Mouse (Mus musculus): ENCODE measurements around the gene Ccdc137. TPM values are rescaled to one million over a fixed set of nuclear protein-coding genes. Genes with fewer than 3 reads are reported as not detected.

Gene Ccdc137
- polyA plus RNA-seq, 1 experiment from 2014 or later: 11.7 TPM

DNA sequence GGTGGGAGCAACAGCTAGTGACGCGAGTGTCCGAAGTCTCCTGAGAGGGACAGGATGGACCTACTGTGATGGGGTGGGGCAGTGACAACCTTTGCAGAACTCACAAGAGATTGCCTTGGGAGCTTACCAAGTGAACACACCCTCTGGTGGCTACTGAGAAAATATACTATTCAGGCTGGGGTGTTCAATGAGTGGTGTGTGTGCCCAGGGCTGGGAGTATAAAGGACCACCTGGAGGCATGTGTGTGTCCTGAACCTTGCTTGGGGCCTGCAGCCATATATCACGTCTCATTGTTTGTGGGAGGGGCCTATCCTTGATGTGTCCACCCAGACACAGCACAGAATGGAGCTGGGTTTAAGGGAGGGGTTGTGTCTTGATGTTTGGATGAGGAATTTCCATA is 30.6 kb downstream of the Ccdc137 start:
- TF ChIP-seq CTCF (IDR thresholded peaks at IDR 0.05; ENCODE audit: low read depth): no peak
- no peak for TF ChIP-seq EP300 (IDR thresholded peaks at IDR 0.05; ENCODE audit: low read depth)
- H3K4me2 ChIP-seq (ENCODE audit: low read depth, low read length): no peak overlapping the region
- no peak overlapping the region for H3K9ac ChIP-seq (replicated peaks)
- ATAC-seq (no peak), DNase-seq (no peak)
- peaks cover 15% of the 10 kb centered on the region for H3K36me3 ChIP-seq (replicated peaks; ENCODE audit: insufficient read depth, low read length)
- 69% methylated on average over 4 of the region's 4 CpGs for WGBS (ENCODE audit: insufficient replicate concordance)
- H3K4me3 ChIP-seq (ENCODE audit: low read depth, low read length): no peak overlapping the region
- peaks cover 38% of the 10 kb centered on the region for H3K4me1 ChIP-seq (ENCODE audit: insufficient read depth)
- no peak overlapping the region for H3K27ac ChIP-seq (ENCODE audit: low read depth)
- no peaks in the 10 kb centered on the region for H3K27me3 ChIP-seq (ENCODE audit: insufficient read depth, low read length)
- no peaks in the 10 kb centered on the region for H3K9me3 ChIP-seq (ENCODE audit: low read length)

DNA sequence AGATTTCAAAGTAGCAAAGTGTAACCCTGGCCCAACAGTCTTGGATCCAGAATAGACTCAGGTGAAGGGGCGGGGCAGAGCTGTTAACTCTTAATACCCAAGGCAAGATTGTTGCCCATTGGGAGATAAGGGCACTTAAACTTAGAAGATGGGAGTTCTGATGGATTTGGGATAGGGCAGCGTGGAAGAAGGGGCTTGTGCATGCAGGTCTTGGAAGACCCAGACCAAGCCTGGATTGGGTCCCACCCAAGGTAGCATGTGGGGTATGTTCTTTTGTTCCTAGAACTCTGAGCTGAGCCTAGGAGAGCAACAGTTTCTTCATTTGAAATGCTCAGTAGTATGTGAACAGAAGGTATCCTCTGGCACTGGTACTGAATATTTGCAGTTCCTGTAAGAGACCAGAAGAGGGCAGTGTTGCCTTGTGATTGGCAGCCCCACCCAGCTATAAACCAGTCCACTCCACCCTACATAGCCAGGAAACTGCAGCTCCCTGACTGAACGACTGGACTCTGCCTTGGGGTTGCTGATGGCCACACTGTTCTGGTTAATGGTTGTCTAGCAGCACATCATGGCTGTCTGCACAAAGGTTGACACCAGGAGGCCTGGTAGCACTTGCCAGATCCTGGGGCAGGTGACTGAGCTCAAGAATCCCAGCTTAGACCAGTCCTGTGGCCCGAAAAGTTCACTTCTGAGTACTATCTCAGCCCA is 31.3 kb downstream of the Ccdc137 start:
- no peaks in the 10 kb centered on the region for H3K27me3 ChIP-seq (ENCODE audit: insufficient read depth, low read length)
- DNase-seq (peak; percentile 78), ATAC-seq (peak; percentile 76)
- WGBS (ENCODE audit: insufficient replicate concordance): 48% methylated on average over 4 of the region's 4 CpGs
- no peak overlapping the region for H3K9ac ChIP-seq (replicated peaks)
- TF ChIP-seq EP300 (IDR thresholded peaks at IDR 0.05; ENCODE audit: low read depth) (no peak), CTCF (IDR thresholded peaks at IDR 0.05; ENCODE audit: low read depth) (peak; percentile 98)
- H3K4me1 ChIP-seq (ENCODE audit: insufficient read depth): peaks cover 41% of the 10 kb centered on the region
- no peaks in the 10 kb centered on the region for H3K9me3 ChIP-seq (ENCODE audit: low read length)
- H3K4me3 ChIP-seq (ENCODE audit: low read depth, low read length): no peak overlapping the region
- peaks cover 13% of the 10 kb centered on the region for H3K36me3 ChIP-seq (replicated peaks; ENCODE audit: insufficient read depth, low read length)
- H3K27ac ChIP-seq (ENCODE audit: low read depth): peak overlapping the region; percentile 88
- no peak overlapping the region for H3K4me2 ChIP-seq (ENCODE audit: low read depth, low read length)

DNA sequence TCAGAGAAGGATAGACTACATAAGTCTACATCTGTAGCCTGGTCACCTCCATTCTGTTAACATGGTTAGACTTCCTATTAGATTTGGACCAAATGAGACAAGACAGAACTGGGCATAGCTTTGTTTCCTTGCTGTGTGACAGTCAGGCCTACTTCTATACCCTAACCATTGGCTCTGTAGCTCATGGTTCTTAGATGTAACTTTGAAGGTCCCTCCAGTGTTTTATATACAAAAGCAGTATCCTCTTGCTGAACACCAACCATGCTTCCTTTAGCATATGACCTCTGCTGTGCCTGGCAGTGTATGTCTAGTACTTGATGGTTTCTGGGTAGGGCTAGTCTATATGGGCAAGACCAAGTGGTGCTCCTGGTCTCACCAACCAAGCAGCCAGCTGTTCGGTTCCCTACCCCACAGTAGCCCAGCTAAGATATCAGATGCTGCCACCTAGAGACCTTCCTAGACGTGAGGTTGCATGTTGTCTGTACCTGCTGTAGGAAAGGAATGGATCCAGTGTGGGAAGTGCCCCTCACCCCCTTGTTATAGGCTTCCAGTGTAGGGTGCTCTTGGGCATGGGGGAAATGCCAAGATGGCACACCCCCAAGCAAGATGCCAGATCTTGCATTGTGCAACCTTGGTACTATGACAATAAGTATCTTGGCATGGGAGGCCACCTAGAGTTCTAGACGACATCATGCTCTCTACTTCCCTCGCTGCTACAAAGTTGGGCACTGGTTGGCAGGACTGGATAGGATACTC is 32.6 kb downstream of the Ccdc137 start:
- Histone ChIP-seq H3K9me3 (ENCODE audit: low read length) (no peaks in the 10 kb centered on the region), H3K27me3 (ENCODE audit: insufficient read depth, low read length) (no peaks in the 10 kb centered on the region), H3K27ac (ENCODE audit: low read depth) (peak overlapping the region; percentile 88), H3K4me2 (ENCODE audit: low read depth, low read length) (peak overlapping the region; percentile 91; the same call in 1 of the 2 replicates), H3K4me3 (ENCODE audit: low read depth, low read length) (no peak overlapping the region), H3K9ac (replicated peaks) (no peak overlapping the region), H3K4me1 (ENCODE audit: insufficient read depth) (peaks cover 37% of the 10 kb centered on the region), H3K36me3 (replicated peaks; ENCODE audit: insufficient read depth, low read length) (peaks cover 26% of the 10 kb centered on the region)
- no peak for TF ChIP-seq EP300 (IDR thresholded peaks at IDR 0.05; ENCODE audit: low read depth)
- TF ChIP-seq CTCF (IDR thresholded peaks at IDR 0.05; ENCODE audit: low read depth): peak; percentile 16; the same call in 1 of the 2 replicates
- WGBS (ENCODE audit: insufficient replicate concordance): 39% methylated on average over 4 of the region's 4 CpGs
- ATAC-seq: no peak
- DNase-seq: no peak

DNA sequence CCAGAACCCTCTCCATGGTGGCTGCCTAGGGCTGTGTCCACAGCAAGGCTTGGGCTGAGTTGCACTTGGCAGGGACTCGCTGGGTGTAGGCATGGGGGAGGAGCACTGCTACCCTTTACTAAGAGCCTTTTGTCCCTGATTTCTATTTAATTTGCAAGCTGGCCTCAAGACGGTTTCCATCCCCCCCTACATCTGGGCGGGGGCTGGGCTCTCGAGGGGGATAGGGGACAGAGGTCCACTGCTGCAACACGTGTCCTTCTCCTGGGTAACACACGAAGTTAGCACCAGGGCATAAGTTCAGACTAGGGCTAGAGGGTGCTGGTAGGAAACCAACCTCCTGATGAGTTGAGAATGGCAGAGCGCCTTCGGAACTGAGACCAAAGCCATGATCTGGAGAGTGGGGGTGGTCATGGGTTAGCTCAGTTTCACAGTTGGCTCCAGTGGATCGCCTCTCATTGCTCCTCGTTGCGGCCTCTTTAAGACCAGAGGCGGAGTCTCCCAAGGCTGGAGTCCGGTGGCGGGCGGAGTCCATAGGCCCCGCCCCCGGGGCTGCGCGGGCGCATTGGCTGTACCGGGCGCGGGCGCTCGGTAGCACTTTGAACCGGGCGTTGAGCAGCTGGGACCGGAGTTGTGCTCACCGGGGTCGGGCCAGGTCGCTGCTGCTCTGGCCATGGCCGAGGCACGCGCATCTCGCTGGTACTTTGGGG is 33.6 kb downstream of the Ccdc137 start, which contains the start of gene Slc25a10:
Gene Slc25a10 (plus strand): TSS at position 524 of the 707 bp plus-strand sequence.
- H3K9me3 ChIP-seq (ENCODE audit: low read length): no peaks in the 10 kb centered on the region
- peak; percentile 79 for ATAC-seq
- peak; percentile 92 for DNase-seq
- H3K27me3 ChIP-seq (ENCODE audit: insufficient read depth, low read length): no peaks in the 10 kb centered on the region
- H3K36me3 ChIP-seq (replicated peaks; ENCODE audit: insufficient read depth, low read length): peaks cover 30% of the 10 kb centered on the region
- peaks cover 33% of the 10 kb centered on the region for H3K4me1 ChIP-seq (ENCODE audit: insufficient read depth)
- peak within 1 kb of the TSS; percentile 71 for H3K4me3 ChIP-seq (ENCODE audit: low read depth, low read length)
- TF ChIP-seq CTCF (IDR thresholded peaks at IDR 0.05; ENCODE audit: low read depth): no peak
- no peak for TF ChIP-seq EP300 (IDR thresholded peaks at IDR 0.05; ENCODE audit: low read depth)
- under 1% methylated on average over 34 of the region's 35 CpGs for WGBS (ENCODE audit: insufficient replicate concordance)
- peak within 1 kb of the TSS; percentile 91 for H3K4me2 ChIP-seq (ENCODE audit: low read depth, low read length)
- peak within 1 kb of the TSS; percentile 88 for H3K27ac ChIP-seq (ENCODE audit: low read depth)
- H3K9ac ChIP-seq (replicated peaks): peak within 1 kb of the TSS; percentile 83

DNA sequence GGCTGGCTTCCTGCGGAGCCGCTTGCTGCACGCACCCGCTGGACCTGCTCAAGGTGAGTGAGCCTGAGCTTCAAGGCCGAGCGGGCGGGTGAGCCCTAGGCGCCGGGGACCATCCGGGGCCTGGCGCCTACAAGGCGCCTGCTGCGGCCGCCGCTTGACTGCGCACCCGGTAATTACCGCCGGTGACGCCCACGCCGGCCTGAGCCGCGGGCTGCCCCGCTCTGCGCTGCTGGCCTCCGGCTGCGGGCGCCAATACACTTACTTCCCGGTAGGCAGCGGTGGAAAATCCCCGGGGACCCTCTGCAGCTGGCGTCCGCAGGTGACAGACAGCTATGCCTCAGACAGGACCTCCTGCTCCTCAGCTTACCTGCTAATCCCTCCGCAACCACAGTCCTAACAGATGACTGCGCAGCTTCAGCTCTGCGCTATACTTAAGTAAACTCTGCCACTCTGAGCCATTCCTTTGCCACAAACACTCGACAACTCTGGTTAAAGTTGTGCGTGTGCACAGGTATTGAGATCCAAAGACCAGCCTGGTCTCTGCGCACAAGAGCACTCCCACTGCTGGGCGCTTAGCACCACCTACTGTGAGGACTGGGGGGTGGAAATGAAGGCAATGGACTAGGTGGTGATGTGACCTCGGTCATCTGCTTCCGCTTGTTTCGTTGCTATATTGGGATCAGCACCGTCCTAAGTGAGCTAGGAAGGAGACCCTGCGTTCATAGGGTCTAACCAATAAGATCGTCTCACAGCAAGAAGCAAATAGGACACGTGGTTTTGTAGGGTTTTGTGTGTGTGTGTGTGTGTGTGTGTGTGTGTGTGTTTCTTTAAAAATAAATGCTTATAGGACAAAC is 34.3 kb downstream of the Ccdc137 start:
- Histone ChIP-seq H3K27ac (ENCODE audit: low read depth) (peak overlapping the region; percentile 88), H3K27me3 (ENCODE audit: insufficient read depth, low read length) (no peaks in the 10 kb centered on the region), H3K4me3 (ENCODE audit: low read depth, low read length) (peak overlapping the region; percentile 71), H3K9ac (replicated peaks) (peak overlapping the region; percentile 83), H3K4me2 (ENCODE audit: low read depth, low read length) (peak overlapping the region; percentile 91), H3K36me3 (replicated peaks; ENCODE audit: insufficient read depth, low read length) (peaks cover 29% of the 10 kb centered on the region), H3K4me1 (ENCODE audit: insufficient read depth) (peaks cover 33% of the 10 kb centered on the region), H3K9me3 (ENCODE audit: low read length) (no peaks in the 10 kb centered on the region)
- TF ChIP-seq CTCF (IDR thresholded peaks at IDR 0.05; ENCODE audit: low read depth) (peak; percentile 69), EP300 (IDR thresholded peaks at IDR 0.05; ENCODE audit: low read depth) (no peak)
- ATAC-seq: peak; percentile 28
- under 1% methylated on average over 47 of the region's 48 CpGs for WGBS (ENCODE audit: insufficient replicate concordance)
- DNase-seq: peak; percentile 68

Data from liver, postnatal 0 days (tissue).